Mouse (Mus musculus) heart, embryonic 10.5 days (tissue): Measurements from ENCODE around the gene Gm10961. TPM values are rescaled to one million over a fixed set of nuclear protein-coding genes. Genes with fewer than 3 reads are reported as not detected.

Experiments
- DNase-seq: peaks from one replicate; pipeline ENCODE4 v3.0.0-alpha.2; 2017; ENCODE audit warnings: low spot score
- H3K27ac ChIP-seq: fragments of 300-500 bp; sonication (generic); 2 replicates; pipeline ENCODE4 v1.5.1; 2016; ENCODE audit warnings: mild to moderate bottlenecking
- H3K27me3 ChIP-seq: fragments of 300-500 bp; sonication (generic); 2 replicates; pipeline ENCODE4 v1.6.1; 2016; ENCODE audit warnings: mild to moderate bottlenecking; ENCODE audit not compliant: poor library complexity, insufficient read depth, severe bottlenecking
- H3K36me3 ChIP-seq: fragments of 300-500 bp; sonication (generic); 2 replicates; pipeline ENCODE4 v1.6.1; 2016; ENCODE audit warnings: mild to moderate bottlenecking, moderate library complexity
- H3K4me1 ChIP-seq: fragments of 300-500 bp; sonication (generic); 2 replicates; pipeline ENCODE4 v1.6.1; 2016; ENCODE audit warnings: mild to moderate bottlenecking
- H3K4me3 ChIP-seq: fragments of 300-500 bp; sonication (generic); 2 replicates; pipeline ENCODE4 v1.5.1; 2016; ENCODE audit warnings: mild to moderate bottlenecking, moderate library complexity
- H3K9me3 ChIP-seq: fragments of 300-500 bp; sonication (generic); 2 replicates; pipeline ENCODE4 v1.6.1; 2016; ENCODE audit warnings: mild to moderate bottlenecking, moderate library complexity
- WGBS: fragments of 180-500 bp; shearing (Covaris S2); methylation state at CpG from one replicate; pipeline ENCODE4 v1.1.7; 2016; 5-methylcytosine and 5-hydroxymethylcytosine counted together
- polyA plus RNA-seq: library from polyadenylated mRNA; unstranded; fragments of >200 nt; fragmentation: Nextera tagmentation; extraction: Ambion mirVana; gene quantifications from 2 replicates; pipeline ENCODE4 v1.2.1, GENCODE M21; 2016

The Gm10961 gene
- polyA plus RNA-seq, 1 experiment from 2014 or later, result not detected

- 2% methylated on average over 22 of the region's 24 CpGs for WGBS
- peaks cover 37% of the 10 kb centered on the region for H3K4me1 ChIP-seq
- no peaks in the 10 kb centered on the region for H3K9me3 ChIP-seq
- H3K27me3 ChIP-seq, result peaks cover 98% of the 10 kb centered on the region
- H3K36me3 ChIP-seq, result no peaks in the 10 kb centered on the region
- peak overlapping the region; percentile 22; the same call in 1 of the 2 replicates for H3K4me3 ChIP-seq
- no peak overlapping the region for H3K27ac ChIP-seq
- no peak for DNase-seq
Measured at GRCm38 (mm10) chr3:107597134-107597533, 34.0 kb upstream of the Gm10961 start.

- H3K27ac ChIP-seq, result no peak overlapping the region
- peaks cover 37% of the 10 kb centered on the region for H3K4me1 ChIP-seq
- H3K27me3 ChIP-seq, result peaks cover 98% of the 10 kb centered on the region
- DNase-seq, result no peak
- WGBS, result 3% methylated on average over 22 of the region's 22 CpGs
- peak overlapping the region; percentile 22; the same call in 1 of the 2 replicates for H3K4me3 ChIP-seq
- H3K36me3 ChIP-seq, result no peaks in the 10 kb centered on the region
- H3K9me3 ChIP-seq, result no peaks in the 10 kb centered on the region
Measured at GRCm38 (mm10) chr3:107597586-107598389, 33.3 kb upstream of the Gm10961 start.

GRCm38 (mm10) chr3:107600127-107600526, 31.0 kb upstream of the Gm10961 start:
- H3K27ac ChIP-seq, result no peak overlapping the region
- DNase-seq, result no peak
- no peaks in the 10 kb centered on the region for H3K36me3 ChIP-seq
- 35% methylated on average over 6 of the region's 6 CpGs for WGBS
- H3K4me3 ChIP-seq, result no peak overlapping the region
- no peaks in the 10 kb centered on the region for H3K9me3 ChIP-seq
- H3K4me1 ChIP-seq, result peaks cover 31% of the 10 kb centered on the region
- peaks cover 90% of the 10 kb centered on the region for H3K27me3 ChIP-seq

GRCm38 (mm10) chr3:107605304-107605703, 25.8 kb upstream of the Gm10961 start:
- Histone ChIP-seq H3K27ac (no peak overlapping the region), H3K4me3 (no peak overlapping the region), H3K9me3 (no peaks in the 10 kb centered on the region), H3K4me1 (peaks cover 21% of the 10 kb centered on the region), H3K36me3 (no peaks in the 10 kb centered on the region), H3K27me3 (peaks cover 46% of the 10 kb centered on the region)
- 6% methylated on average over 4 of the region's 4 CpGs for WGBS
- no peak for DNase-seq

- Histone ChIP-seq H3K27ac (no peak overlapping the region), H3K4me3 (no peak overlapping the region), H3K36me3 (peaks cover 4% of the 10 kb centered on the region), H3K27me3 (peaks cover 27% of the 10 kb centered on the region), H3K9me3 (no peaks in the 10 kb centered on the region), H3K4me1 (peaks cover 34% of the 10 kb centered on the region)
- no peak for DNase-seq
- WGBS, result 78% methylated on average over 8 of the region's 8 CpGs
Measured at GRCm38 (mm10) chr3:107607221-107607620, 23.9 kb upstream of the Gm10961 start.

GRCm38 (mm10) chr3:107608808-107609207, 22.3 kb upstream of the Gm10961 start:
- H3K9me3 ChIP-seq, result no peaks in the 10 kb centered on the region
- H3K27ac ChIP-seq, result no peak overlapping the region
- WGBS, result 32% methylated on average over 4 of the region's 4 CpGs
- H3K4me1 ChIP-seq, result peaks cover 34% of the 10 kb centered on the region
- H3K36me3 ChIP-seq, result peaks cover 20% of the 10 kb centered on the region
- DNase-seq, result no peak
- no peak overlapping the region for H3K4me3 ChIP-seq
- H3K27me3 ChIP-seq, result peaks cover 19% of the 10 kb centered on the region

GRCm38 (mm10) chr3:107609376-107609775, 21.7 kb upstream of the Gm10961 start:
- DNase-seq, result no peak
- WGBS, result 74% methylated on average over 3 of the region's 3 CpGs
- peaks cover 14% of the 10 kb centered on the region for H3K27me3 ChIP-seq
- H3K27ac ChIP-seq, result 0 out of 2 replicates have a peak overlapping the region, but pooled peaks have one; percentile 11
- peaks cover 34% of the 10 kb centered on the region for H3K4me1 ChIP-seq
- H3K4me3 ChIP-seq, result no peak overlapping the region
- H3K36me3 ChIP-seq, result peaks cover 26% of the 10 kb centered on the region
- no peaks in the 10 kb centered on the region for H3K9me3 ChIP-seq

GRCm38 (mm10) chr3:107611394-107611793, 19.7 kb upstream of the Gm10961 start:
- Histone ChIP-seq H3K36me3 (peaks cover 46% of the 10 kb centered on the region), H3K27me3 (peaks cover 5% of the 10 kb centered on the region; the same call in 1 of the 2 replicates), H3K4me3 (no peak overlapping the region), H3K9me3 (no peaks in the 10 kb centered on the region), H3K4me1 (peaks cover 23% of the 10 kb centered on the region), H3K27ac (0 out of 2 replicates have a peak overlapping the region, but pooled peaks have one; percentile 31)
- DNase-seq, result no peak
- 47% methylated on average over 4 of the region's 4 CpGs for WGBS

- Histone ChIP-seq H3K4me1 (peaks cover 15% of the 10 kb centered on the region; the same call in 1 of the 2 replicates), H3K4me3 (no peak overlapping the region), H3K36me3 (peaks cover 62% of the 10 kb centered on the region), H3K27ac (no peak overlapping the region), H3K9me3 (no peaks in the 10 kb centered on the region), H3K27me3 (peaks cover 3% of the 10 kb centered on the region; the same call in 1 of the 2 replicates)
- 86% methylated on average over 11 of the region's 11 CpGs for WGBS
- no peak for DNase-seq
Measured at GRCm38 (mm10) chr3:107612902-107613525, 18.1 kb upstream of the Gm10961 start.

- Histone ChIP-seq H3K9me3 (no peaks in the 10 kb centered on the region), H3K4me3 (no peak overlapping the region), H3K4me1 (peaks cover 6% of the 10 kb centered on the region; the same call in 1 of the 2 replicates), H3K27ac (no peak overlapping the region), H3K36me3 (peaks cover 97% of the 10 kb centered on the region), H3K27me3 (no peaks in the 10 kb centered on the region)
- WGBS, result 97% methylated on average over 3 of the region's 3 CpGs
- no peak for DNase-seq
Measured at GRCm38 (mm10) chr3:107617800-107618199, 13.3 kb upstream of the Gm10961 start.

- H3K4me3 ChIP-seq, result no peak overlapping the region
- peak; percentile 38 for DNase-seq
- no peaks in the 10 kb centered on the region for H3K9me3 ChIP-seq
- no peaks in the 10 kb centered on the region for H3K27me3 ChIP-seq
- H3K36me3 ChIP-seq, result peaks cover 97% of the 10 kb centered on the region
- H3K4me1 ChIP-seq, result peaks cover 6% of the 10 kb centered on the region; the same call in 1 of the 2 replicates
- 94% methylated on average over 6 of the region's 6 CpGs for WGBS
- H3K27ac ChIP-seq, result no peak overlapping the region
Measured at GRCm38 (mm10) chr3:107619911-107620310, 11.2 kb upstream of the Gm10961 start.

- Histone ChIP-seq H3K36me3 (peaks cover 97% of the 10 kb centered on the region), H3K4me3 (no peak overlapping the region), H3K27ac (no peak overlapping the region; the same call in 1 of the 2 replicates), H3K27me3 (no peaks in the 10 kb centered on the region), H3K9me3 (no peaks in the 10 kb centered on the region), H3K4me1 (peaks cover 6% of the 10 kb centered on the region; the same call in 1 of the 2 replicates)
- DNase-seq, result peak; percentile 75
- 87% methylated on average over 21 of the region's 21 CpGs for WGBS
Measured at GRCm38 (mm10) chr3:107621286-107622075, 9.6 kb upstream of the Gm10961 start.
